Mouse (Mus musculus) layer of hippocampus, adult 2 months (tissue): Measurements from ENCODE around the gene Cep162. TPM values are rescaled to one million over a fixed set of nuclear protein-coding genes. Genes with fewer than 3 reads are reported as not detected.

Experiments
- DNase-seq, 2 experiments: peaks; one replicate each; pipeline ENCODE4 v3.0.0; 2022; ENCODE audit warnings: low spot score in 2 of 2
- H3K27ac ChIP-seq: fragments of 200-600 bp; 2 replicates; pipeline ENCODE4 v1.8.1; 2022
- H3K4me3 ChIP-seq: fragments of 200-600 bp; 2 replicates; pipeline ENCODE4 v1.8.1; 2022; ENCODE audit warnings: mild to moderate bottlenecking
- CTCF ChIP-seq: fragments of 200-600 bp; conservative IDR thresholded peaks from 2 replicates; pipeline ENCODE4 v1.8.1; 2022; ENCODE audit warnings: antibody characterized with exemption, mild to moderate bottlenecking, moderate library complexity
- total RNA-seq, 2 experiments: library from RNA; stranded (reverse); gene quantifications; 2 replicates each; pipeline ENCODE4 v1.2.3; 2021

The Cep162 gene
- total RNA-seq, 2 experiments from 2014 or later, result 10.5 to 14.6 TPM

DNA sequence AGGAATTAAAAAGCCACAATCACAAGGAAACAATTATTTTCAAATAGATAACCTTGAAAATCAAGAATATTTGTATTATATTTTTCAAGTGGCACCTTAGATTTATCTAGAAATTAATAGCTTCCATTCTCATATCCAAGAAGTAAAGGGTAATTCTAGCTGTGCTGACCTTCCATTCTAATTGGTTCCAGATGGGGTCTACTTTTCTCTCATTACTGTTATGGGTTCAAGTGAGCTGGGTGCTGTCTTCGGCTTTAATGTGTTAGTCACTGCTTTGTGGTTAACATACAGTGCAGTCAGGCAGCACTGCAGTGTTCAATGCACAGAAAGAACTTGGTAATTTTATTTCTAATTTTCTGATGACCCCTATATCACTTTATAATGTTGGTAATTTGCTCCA lies 61.6 kb downstream of the Cep162 start:
- TF ChIP-seq CTCF, result no peak
- no peak overlapping the region for H3K27ac ChIP-seq
- DNase-seq, result no peak
- no peak overlapping the region for H3K4me3 ChIP-seq

DNA sequence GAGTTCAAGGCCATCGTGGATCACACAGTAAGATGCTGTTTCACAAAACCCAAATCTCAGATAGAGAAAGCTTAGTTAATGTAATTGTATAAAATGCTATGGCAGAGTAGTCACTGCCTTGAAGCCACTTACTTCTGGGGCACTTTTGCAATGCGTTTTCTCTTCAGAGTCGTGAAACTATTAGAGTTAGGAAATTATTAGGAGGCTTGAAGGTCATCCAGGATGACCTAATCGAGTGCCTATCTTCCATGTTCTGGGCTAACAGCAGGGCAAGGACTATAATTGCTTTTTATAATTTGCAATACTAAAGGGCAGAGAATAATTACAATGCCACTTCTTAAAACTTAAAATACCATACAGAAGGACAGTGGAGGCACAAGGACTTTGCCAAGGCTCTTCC lies 68.0 kb downstream of the Cep162 start:
- Histone ChIP-seq H3K27ac (no peak overlapping the region), H3K4me3 (no peak overlapping the region)
- TF ChIP-seq CTCF, result no peak
- DNase-seq, result no peak

- TF ChIP-seq CTCF, result no peak
- H3K27ac ChIP-seq, result no peak overlapping the region
- no peak for DNase-seq
- H3K4me3 ChIP-seq, result no peak overlapping the region
Observed at GRCm38 (mm10) chr9:87182231-87182630, 73.1 kb downstream of the Cep162 start.

GRCm38 (mm10) chr9:87178534-87178933 lies 76.8 kb downstream of the Cep162 start:
- DNase-seq, result no peak
- TF ChIP-seq CTCF, result no peak
- Histone ChIP-seq H3K27ac (no peak overlapping the region), H3K4me3 (no peak overlapping the region)

- no peak overlapping the region for H3K4me3 ChIP-seq
- H3K27ac ChIP-seq, result no peak overlapping the region
- no peak for TF ChIP-seq CTCF
- DNase-seq, result no peak
Observed at GRCm38 (mm10) chr9:87171517-87171916, 83.8 kb downstream of the Cep162 start.

GRCm38 (mm10) chr9:87170891-87171290 lies 84.4 kb downstream of the Cep162 start:
- Histone ChIP-seq H3K4me3 (no peak overlapping the region), H3K27ac (no peak overlapping the region)
- TF ChIP-seq CTCF, result no peak
- no peak for DNase-seq

- Histone ChIP-seq H3K4me3 (no peak overlapping the region), H3K27ac (no peak overlapping the region)
- TF ChIP-seq CTCF, result no peak
- DNase-seq, result no peak
Observed at GRCm38 (mm10) chr9:87169144-87169543, 86.2 kb downstream of the Cep162 start.

DNA sequence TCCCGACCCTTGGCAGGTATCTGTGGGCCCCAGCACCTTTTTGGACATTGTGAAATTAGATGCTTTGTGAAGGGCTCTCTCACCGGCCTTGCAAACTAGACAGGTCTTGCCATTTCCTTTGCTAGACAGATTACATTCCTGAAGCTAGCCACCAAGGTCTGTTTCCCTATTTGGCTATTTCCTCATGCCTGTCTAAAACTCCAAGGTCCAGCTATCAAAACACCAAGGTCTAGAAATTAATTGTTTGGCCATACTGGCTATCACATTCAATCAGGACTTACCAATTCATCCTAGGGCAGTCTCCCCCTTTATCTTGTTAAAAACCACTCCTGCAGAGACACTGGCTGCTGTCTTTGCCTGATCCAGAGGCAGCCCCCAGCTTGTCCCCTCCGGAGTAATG lies 87.3 kb downstream of the Cep162 start:
- TF ChIP-seq CTCF, result no peak
- no peak overlapping the region for H3K27ac ChIP-seq
- H3K4me3 ChIP-seq, result no peak overlapping the region
- DNase-seq, result no peak

GRCm38 (mm10) chr9:87167001-87167830 lies 88.1 kb downstream of the Cep162 start:
- TF ChIP-seq CTCF, result no peak
- H3K4me3 ChIP-seq, result no peak overlapping the region
- H3K27ac ChIP-seq, result no peak overlapping the region
- no peak for DNase-seq

GRCm38 (mm10) chr9:87162559-87162958 lies 92.8 kb downstream of the Cep162 start:
- H3K27ac ChIP-seq, result no peak overlapping the region
- no peak for DNase-seq
- TF ChIP-seq CTCF, result no peak
- H3K4me3 ChIP-seq, result no peak overlapping the region

DNA sequence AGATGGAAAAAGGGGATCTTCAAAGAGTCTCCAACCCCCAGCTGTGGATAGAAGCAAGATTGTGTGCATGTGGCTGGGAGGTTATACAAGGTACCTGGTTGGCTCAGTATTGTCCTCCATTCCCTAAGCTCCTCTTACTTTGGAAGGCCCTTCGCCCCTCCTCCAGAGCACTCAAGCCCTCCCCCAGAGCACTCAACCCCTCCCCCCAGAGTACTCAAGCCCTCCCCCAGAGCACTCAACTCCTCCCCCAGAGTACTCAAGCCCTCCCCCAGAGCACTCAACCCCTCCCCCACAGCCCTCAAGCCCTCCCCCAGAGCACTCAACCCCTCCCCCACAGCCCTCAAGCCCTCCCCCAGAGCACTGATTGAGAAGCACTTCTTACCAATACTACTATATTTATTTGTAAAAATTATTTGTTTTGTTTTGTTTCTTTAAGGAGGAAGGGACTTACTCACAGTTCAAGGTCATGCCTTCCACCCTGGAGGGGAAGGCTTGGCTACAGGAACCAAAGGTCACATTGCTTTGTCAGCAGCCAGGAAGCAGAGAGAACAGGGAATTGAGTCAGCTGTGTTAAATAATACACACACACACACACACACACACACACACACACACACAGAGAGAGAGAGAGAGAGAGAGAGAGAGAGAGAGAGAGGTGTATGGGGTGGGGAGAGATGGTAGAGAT lies 102.6 kb downstream of the Cep162 start:
- no peak for TF ChIP-seq CTCF
- no peak for DNase-seq
- H3K27ac ChIP-seq, result no peak overlapping the region
- H3K4me3 ChIP-seq, result no peak overlapping the region

DNA sequence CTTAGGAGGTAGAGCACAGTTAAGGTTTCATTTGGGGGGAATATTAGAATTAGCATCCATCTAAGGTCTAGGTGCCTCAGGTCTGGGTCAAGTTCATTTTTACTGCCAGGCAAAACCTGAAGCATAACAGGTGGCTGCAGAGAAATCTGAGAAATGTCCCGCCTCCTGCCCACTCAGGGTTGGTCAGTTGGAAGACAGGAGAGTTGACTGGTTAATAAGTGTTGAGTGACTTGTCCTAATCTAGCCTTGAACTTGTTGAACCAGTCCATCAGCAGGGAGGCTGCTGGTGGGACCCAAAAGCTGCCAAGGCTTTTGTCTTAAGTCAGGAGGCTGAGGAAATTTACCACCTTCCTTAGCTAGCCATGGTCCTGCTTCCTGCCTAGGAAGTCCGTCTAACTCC lies 107.4 kb downstream of the Cep162 start:
- Histone ChIP-seq H3K27ac (no peak overlapping the region), H3K4me3 (no peak overlapping the region)
- no peak for TF ChIP-seq CTCF
- no peak for DNase-seq

DNA sequence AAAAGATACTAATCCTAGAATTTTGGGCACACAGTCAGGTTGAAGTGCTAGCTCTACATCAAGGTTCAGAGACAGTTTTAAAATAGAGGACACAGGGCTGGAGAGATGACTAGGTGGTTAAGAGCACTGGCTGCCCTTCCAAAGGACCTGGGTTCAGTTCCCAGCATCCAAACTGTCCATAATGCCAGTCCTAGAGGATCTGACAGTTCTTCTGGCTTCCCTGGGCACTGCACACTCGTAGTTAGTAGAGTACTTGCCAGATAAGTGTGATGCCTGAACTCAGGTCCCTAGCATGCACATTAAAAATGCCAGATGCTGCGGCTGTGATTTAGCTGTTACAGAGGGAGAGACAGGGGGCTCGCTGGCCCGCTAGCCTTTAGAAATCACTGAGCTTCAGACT lies 108.9 kb downstream of the Cep162 start:
- no peak overlapping the region for H3K4me3 ChIP-seq
- H3K27ac ChIP-seq, result no peak overlapping the region
- TF ChIP-seq CTCF, result no peak
- DNase-seq, result no peak

GRCm38 (mm10) chr9:87145671-87146070 lies 109.7 kb downstream of the Cep162 start:
- Histone ChIP-seq H3K4me3 (no peak overlapping the region), H3K27ac (no peak overlapping the region)
- TF ChIP-seq CTCF, result no peak
- no peak for DNase-seq
